Mouse (Mus musculus): ENCODE results near the gene Slc46a1. TPM values are rescaled to one million over a fixed set of nuclear protein-coding genes. Genes with fewer than 3 reads are reported as not detected.

Slc46a1 gene
- polyA plus RNA-seq, 1 experiment from 2014 or later = 7.8 TPM

- H3K27me3 ChIP-seq (ENCODE audit: control insufficient read depth, insufficient read depth, low read length) = peaks cover 34% of the 10 kb centered on the region
- H3K27ac ChIP-seq (ENCODE audit: low read depth, low read length) = no peak within 1 kb of the TSS
- no peaks in the 10 kb centered on the region for H3K4me1 ChIP-seq (ENCODE audit: control insufficient read depth, insufficient read depth, low read length)
- no peak within 1 kb of the TSS for H3K4me3 ChIP-seq (ENCODE audit: low read depth, low read length)
- WGBS (ENCODE audit: insufficient replicate concordance) = 69% methylated on average over 7 of the region's 7 CpGs
- H3K36me3 ChIP-seq (ENCODE audit: control insufficient read depth, insufficient read depth, low read length) = peaks cover 5% of the 10 kb centered on the region
- H3K4me2 ChIP-seq = no peak within 1 kb of the TSS
- H3K9ac ChIP-seq (ENCODE audit: low read depth, low read length) = no peak within 1 kb of the TSS
- ATAC-seq (replicated peaks; ENCODE audit: insufficient number of reproducible peaks, low FRiP score, low TSS enrichment) = no peak
- H3K9me3 ChIP-seq (replicated peaks; ENCODE audit: control insufficient read depth, low read length) = no peaks in the 10 kb centered on the region
These were observed 37.6 kb downstream of the Slc46a1 start, which contains the start of gene Sebox for GRCm38 (mm10) chr11:78502909-78503650. Gene Sebox, plus strand, starts transcription at chr11:78503447.

- H3K27me3 ChIP-seq (ENCODE audit: control insufficient read depth, insufficient read depth, low read length) = peaks cover 12% of the 10 kb centered on the region
These were observed 39.9 kb downstream of the Slc46a1 start for GRCm38 (mm10) chr11:78505430-78505829.

GRCm38 (mm10) chr11:78509148-78509547 is 43.7 kb downstream of the Slc46a1 start:
- H3K9ac ChIP-seq (ENCODE audit: low read depth, low read length) = no peak overlapping the region
- no peak overlapping the region for H3K4me2 ChIP-seq
- no peak for ATAC-seq (replicated peaks; ENCODE audit: insufficient number of reproducible peaks, low FRiP score, low TSS enrichment)
- 78% methylated on average over 5 of the region's 5 CpGs for WGBS (ENCODE audit: insufficient replicate concordance)
- no peak overlapping the region for H3K27ac ChIP-seq (ENCODE audit: low read depth, low read length)
- H3K27me3 ChIP-seq (ENCODE audit: control insufficient read depth, insufficient read depth, low read length) = no peaks in the 10 kb centered on the region
- peaks cover 12% of the 10 kb centered on the region for H3K36me3 ChIP-seq (ENCODE audit: control insufficient read depth, insufficient read depth, low read length)
- H3K4me1 ChIP-seq (ENCODE audit: control insufficient read depth, insufficient read depth, low read length) = peaks cover 14% of the 10 kb centered on the region
- no peak overlapping the region for H3K4me3 ChIP-seq (ENCODE audit: low read depth, low read length)
- H3K9me3 ChIP-seq (replicated peaks; ENCODE audit: control insufficient read depth, low read length) = no peaks in the 10 kb centered on the region

More at GRCm38 (mm10) chr11:78505430-78505829, 39.9 kb downstream of the Slc46a1 start:
- no peak for ATAC-seq (replicated peaks; ENCODE audit: insufficient number of reproducible peaks, low FRiP score, low TSS enrichment)
- Histone ChIP-seq H3K27ac (ENCODE audit: low read depth, low read length) (no peak overlapping the region), H3K9ac (ENCODE audit: low read depth, low read length) (no peak overlapping the region), H3K4me1 (ENCODE audit: control insufficient read depth, insufficient read depth, low read length) (no peaks in the 10 kb centered on the region), H3K36me3 (ENCODE audit: control insufficient read depth, insufficient read depth, low read length) (peaks cover 12% of the 10 kb centered on the region), H3K4me2 (no peak overlapping the region), H3K4me3 (ENCODE audit: low read depth, low read length) (no peak overlapping the region), H3K9me3 (replicated peaks; ENCODE audit: control insufficient read depth, low read length) (no peaks in the 10 kb centered on the region)
- 77% methylated on average over 3 of the region's 3 CpGs for WGBS (ENCODE audit: insufficient replicate concordance)

- Histone ChIP-seq H3K4me1 (ENCODE audit: control insufficient read depth, insufficient read depth, low read length) (peaks cover 14% of the 10 kb centered on the region), H3K9me3 (replicated peaks; ENCODE audit: control insufficient read depth, low read length) (no peaks in the 10 kb centered on the region), H3K36me3 (ENCODE audit: control insufficient read depth, insufficient read depth, low read length) (peaks cover 23% of the 10 kb centered on the region), H3K4me2 (peak within 1 kb of the TSS; percentile 75), H3K27ac (ENCODE audit: low read depth, low read length) (peak within 1 kb of the TSS; percentile 88), H3K27me3 (ENCODE audit: control insufficient read depth, insufficient read depth, low read length) (no peaks in the 10 kb centered on the region), H3K4me3 (ENCODE audit: low read depth, low read length) (peak within 1 kb of the TSS; percentile 91), H3K9ac (ENCODE audit: low read depth, low read length) (peak within 1 kb of the TSS; percentile 99)
- peak; percentile 93 for ATAC-seq (replicated peaks; ENCODE audit: insufficient number of reproducible peaks, low FRiP score, low TSS enrichment)
- under 1% methylated on average over 66 of the region's 67 CpGs for WGBS (ENCODE audit: insufficient replicate concordance)
These were observed 46.8 kb downstream of the Slc46a1 start, which contains the start of the genes Tmem199 and Poldip2 for GRCm38 (mm10) chr11:78512025-78512957. Gene Tmem199, minus strand, starts transcription at chr11:78512172. Gene Poldip2, plus strand, starts transcription at chr11:78512193.

- no peaks in the 10 kb centered on the region for H3K27me3 ChIP-seq (ENCODE audit: control insufficient read depth, insufficient read depth, low read length)
- peaks cover 29% of the 10 kb centered on the region for H3K36me3 ChIP-seq (ENCODE audit: control insufficient read depth, insufficient read depth, low read length)
- peaks cover 14% of the 10 kb centered on the region for H3K4me1 ChIP-seq (ENCODE audit: control insufficient read depth, insufficient read depth, low read length)
- peak overlapping the region; percentile 99 for H3K9ac ChIP-seq (ENCODE audit: low read depth, low read length)
- H3K27ac ChIP-seq (ENCODE audit: low read depth, low read length) = no peak overlapping the region
- ATAC-seq (replicated peaks; ENCODE audit: insufficient number of reproducible peaks, low FRiP score, low TSS enrichment) = no peak
- peak overlapping the region; percentile 62 for H3K4me2 ChIP-seq
- peak overlapping the region; percentile 91 for H3K4me3 ChIP-seq (ENCODE audit: low read depth, low read length)
- H3K9me3 ChIP-seq (replicated peaks; ENCODE audit: control insufficient read depth, low read length) = no peaks in the 10 kb centered on the region
- WGBS (ENCODE audit: insufficient replicate concordance) = 77% methylated on average over 3 of the region's 3 CpGs
These were observed 47.8 kb downstream of the Slc46a1 start for GRCm38 (mm10) chr11:78513106-78513790.

- H3K27ac ChIP-seq (ENCODE audit: low read depth, low read length) = no peak overlapping the region
- H3K9me3 ChIP-seq (replicated peaks; ENCODE audit: control insufficient read depth, low read length) = no peaks in the 10 kb centered on the region
- H3K4me2 ChIP-seq = no peak overlapping the region
- peaks cover 14% of the 10 kb centered on the region for H3K4me1 ChIP-seq (ENCODE audit: control insufficient read depth, insufficient read depth, low read length)
- H3K27me3 ChIP-seq (ENCODE audit: control insufficient read depth, insufficient read depth, low read length) = no peaks in the 10 kb centered on the region
- no peak for ATAC-seq (replicated peaks; ENCODE audit: insufficient number of reproducible peaks, low FRiP score, low TSS enrichment)
- peaks cover 39% of the 10 kb centered on the region for H3K36me3 ChIP-seq (ENCODE audit: control insufficient read depth, insufficient read depth, low read length)
- WGBS (ENCODE audit: insufficient replicate concordance) = 65% methylated on average over 2 of the region's 2 CpGs
- H3K9ac ChIP-seq (ENCODE audit: low read depth, low read length) = no peak overlapping the region
- H3K4me3 ChIP-seq (ENCODE audit: low read depth, low read length) = no peak overlapping the region
These were observed 50.2 kb downstream of the Slc46a1 start for GRCm38 (mm10) chr11:78515549-78516325.

GRCm38 (mm10) chr11:78518931-78519330 is 53.4 kb downstream of the Slc46a1 start:
- no peak overlapping the region for H3K27ac ChIP-seq (ENCODE audit: low read depth, low read length)
- H3K4me3 ChIP-seq (ENCODE audit: low read depth, low read length) = no peak overlapping the region
- H3K4me1 ChIP-seq (ENCODE audit: control insufficient read depth, insufficient read depth, low read length) = no peaks in the 10 kb centered on the region
- H3K27me3 ChIP-seq (ENCODE audit: control insufficient read depth, insufficient read depth, low read length) = no peaks in the 10 kb centered on the region
- no peak for ATAC-seq (replicated peaks; ENCODE audit: insufficient number of reproducible peaks, low FRiP score, low TSS enrichment)
- H3K4me2 ChIP-seq = no peak overlapping the region
- H3K36me3 ChIP-seq (ENCODE audit: control insufficient read depth, insufficient read depth, low read length) = peaks cover 56% of the 10 kb centered on the region
- no peak overlapping the region for H3K9ac ChIP-seq (ENCODE audit: low read depth, low read length)
- H3K9me3 ChIP-seq (replicated peaks; ENCODE audit: control insufficient read depth, low read length) = no peaks in the 10 kb centered on the region
- 85% methylated on average over 10 of the region's 10 CpGs for WGBS (ENCODE audit: insufficient replicate concordance)

All from heart, embryonic 11.5 days (tissue).